Mouse (Mus musculus) liver, postnatal 0 days (tissue): ENCODE measurements around the gene Anks1b.

Experiments
- CTCF ChIP-seq: sonication (generic); IDR thresholded peaks from 2 replicates; pipeline ENCODE4 v1.5.1; 2016; ENCODE audit warnings: antibody characterized with exemption, low read depth
- EP300 ChIP-seq: IDR thresholded peaks from 2 replicates; pipeline ENCODE4 v1.6.1; 2016; ENCODE audit warnings: antibody characterized with exemption, low read depth, mild to moderate bottlenecking

GRCm38 (mm10) chr10:90779561-90780400 is 906.5 kb downstream of the Anks1b start:
- TF ChIP-seq CTCF (no peak), EP300 (no peak)
